Mouse (Mus musculus) adrenal gland, adult (tissue): ENCODE measurements around the gene Apbb1ip.

Source experiments
- DNase-seq, 2 experiments: peaks; one replicate each; pipeline ENCODE4 v3.0.0; 2022 to 2023; ENCODE audit warnings: low spot score in 1 of 2; ENCODE audit not compliant: inconsistent age in 2 of 2

The Apbb1ip gene

GRCm38 (mm10) chr2:22773549-22774180 is at the start of gene Apbb1ip:
Apbb1ip (plus strand) TSS chr2:22774094.
- peak in 1 of 2 experiments; percentile 35 for DNase-seq

GRCm38 (mm10) chr2:22727113-22727512 is 46.8 kb upstream of the Apbb1ip start:
- DNase-seq: no peak

- no peak for DNase-seq
Observed at GRCm38 (mm10) chr2:22736134-22736533, 37.8 kb upstream of the Apbb1ip start.

- DNase-seq: no peak
Observed at GRCm38 (mm10) chr2:22739369-22739768, 34.5 kb upstream of the Apbb1ip start.

GRCm38 (mm10) chr2:22740441-22740840 is 33.5 kb upstream of the Apbb1ip start:
- DNase-seq: no peak

GRCm38 (mm10) chr2:22741222-22741621 is 32.7 kb upstream of the Apbb1ip start:
- no peak for DNase-seq

- peak in 1 of 2 experiments; percentile 42 for DNase-seq
Observed at GRCm38 (mm10) chr2:22744121-22744761, 29.7 kb upstream of the Apbb1ip start.

GRCm38 (mm10) chr2:22744876-22745275 is 29.0 kb upstream of the Apbb1ip start:
- peak in 1 of 2 experiments; percentile 44 for DNase-seq

GRCm38 (mm10) chr2:22746785-22747184 is 27.1 kb upstream of the Apbb1ip start:
- DNase-seq: no peak

- no peak for DNase-seq
Observed at GRCm38 (mm10) chr2:22747941-22748340, 26.0 kb upstream of the Apbb1ip start.

GRCm38 (mm10) chr2:22749761-22750160 is 24.1 kb upstream of the Apbb1ip start:
- DNase-seq: no peak

- no peak for DNase-seq
Observed at GRCm38 (mm10) chr2:22752492-22752891, 21.4 kb upstream of the Apbb1ip start.

- no peak for DNase-seq
Observed at GRCm38 (mm10) chr2:22753461-22754075, 20.3 kb upstream of the Apbb1ip start.

GRCm38 (mm10) chr2:22754222-22754824 is 19.6 kb upstream of the Apbb1ip start:
- DNase-seq: no peak

GRCm38 (mm10) chr2:22755561-22755960 is 18.3 kb upstream of the Apbb1ip start:
- no peak for DNase-seq

GRCm38 (mm10) chr2:22758310-22758972 is 15.5 kb upstream of the Apbb1ip start:
- DNase-seq: peak; percentile 47 to 88

- no peak for DNase-seq
Observed at GRCm38 (mm10) chr2:22760452-22760851, 13.4 kb upstream of the Apbb1ip start.

- no peak for DNase-seq
Observed at GRCm38 (mm10) chr2:22761103-22761521, 12.8 kb upstream of the Apbb1ip start.

GRCm38 (mm10) chr2:22764774-22765387 is 9.0 kb upstream of the Apbb1ip start:
- no peak for DNase-seq

- no peak for DNase-seq
Observed at GRCm38 (mm10) chr2:22771311-22771710, 2.6 kb upstream of the Apbb1ip start.
